Mouse (Mus musculus) kidney, adult 2 months (tissue): ENCODE results near the gene Lrr1. TPM values are rescaled to one million over a fixed set of nuclear protein-coding genes. Genes with fewer than 3 reads are reported as not detected.
A peak's percentile ranks its signal among the peaks of the same experiment; 100 is the strongest.
"Not testable (repeated sequence)": the region's sequence is repeated elsewhere in the genome, so short reads cannot be mapped to it uniquely, and the experiment has no call there.

Experiments used
- DNase-seq: peaks from one replicate; pipeline ENCODE4 v3.0.0; 2021
- H3K27ac ChIP-seq: fragments of 200-500 bp; 2 replicates; pipeline ENCODE4 v1.5.1; 2012; ENCODE audit warnings: low read depth, low read length, control low read depth, inconsistent platforms; ENCODE audit not compliant: insufficient read depth
- H3K27me3 ChIP-seq: fragments of 200-500 bp; replicated peaks from 2 replicates; pipeline ENCODE4 v1.6.1; 2012; ENCODE audit warnings: mild to moderate bottlenecking, moderate library complexity, low read length, inconsistent platforms; ENCODE audit not compliant: control insufficient read depth, insufficient read depth
- H3K36me3 ChIP-seq: fragments of 200-500 bp; 2 replicates; pipeline ENCODE4 v1.6.1; 2012; ENCODE audit warnings: mild to moderate bottlenecking, moderate library complexity, low read length, inconsistent platforms; ENCODE audit not compliant: control insufficient read depth, insufficient read depth
- H3K4me1 ChIP-seq: fragments of 200-500 bp; 2 replicates; pipeline ENCODE4 v1.6.1; 2011; ENCODE audit warnings: low read length; ENCODE audit not compliant: control insufficient read depth, insufficient read depth
- H3K4me3 ChIP-seq: fragments of 200-500 bp; 2 replicates; pipeline ENCODE4 v1.5.1; 2011; ENCODE audit warnings: mild to moderate bottlenecking, low read depth, low read length, control low read depth; ENCODE audit not compliant: insufficient read depth
- CTCF ChIP-seq: fragments of 200-500 bp; conservative IDR thresholded peaks from 2 replicates; pipeline ENCODE4 v1.5.1; 2011; ENCODE audit warnings: low read depth, mild to moderate bottlenecking, control low read depth, low read length, moderate library complexity, mixed read lengths; ENCODE audit not compliant: insufficient read depth, insufficient read length
- POLR2A ChIP-seq: fragments of 200-500 bp; IDR thresholded peaks from one replicate; pipeline ENCODE4 v1.6.1; 2011; ENCODE audit warnings: low read depth, low read length, control low read depth
- WGBS: fragments of 180-500 bp; shearing (Covaris S2); methylation state at CpG from one replicate; pipeline ENCODE4 v1.1.7; 2018; 5-methylcytosine and 5-hydroxymethylcytosine counted together
- polyA plus RNA-seq: library from polyadenylated mRNA; depleted of rRNA; stranded (reverse); fragments of >200 nt; gene quantifications from 2 replicates; pipeline ENCODE4 v1.2.3, GENCODE M21; 2012

The Lrr1 gene
- polyA plus RNA-seq, 1 experiment = not detected

DNA sequence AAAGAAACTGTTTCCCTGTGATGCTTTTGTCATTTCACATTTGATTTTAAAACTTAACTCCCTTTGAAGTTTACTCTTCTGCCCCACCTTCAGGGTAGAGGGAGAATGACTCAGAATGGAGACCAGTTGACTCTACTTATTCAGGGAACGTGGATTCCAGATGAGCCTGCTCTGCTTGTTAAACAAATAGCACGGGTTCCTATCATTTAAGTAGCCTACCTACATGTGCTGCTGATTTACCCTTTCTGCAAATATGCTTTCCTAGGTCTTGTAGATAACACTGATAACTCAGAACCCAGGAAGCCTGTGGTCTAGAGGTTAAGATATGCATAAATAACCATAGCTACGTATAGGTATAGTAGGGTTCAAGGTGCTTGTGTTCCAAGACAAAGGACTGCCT, 3.7 kb upstream of the Lrr1 start:
- H3K36me3 ChIP-seq = no peaks in the 10 kb centered on the region
- no peak for DNase-seq
- TF ChIP-seq POLR2A (no peak), CTCF (no peak)
- H3K27ac ChIP-seq = no peak overlapping the region
- 59% methylated on average over 3 of the region's 3 CpGs for WGBS
- 0 out of 2 replicates have a peak, but pooled peaks cover 2% of the 10 kb centered on the region for H3K4me1 ChIP-seq
- no peak overlapping the region for H3K4me3 ChIP-seq
- H3K27me3 ChIP-seq = no peaks in the 10 kb centered on the region

- not testable (repeated sequence) for H3K27ac ChIP-seq
- WGBS = 79% methylated on average over 8 of the region's 8 CpGs
These were observed 1.6 kb upstream of the Lrr1 start for GRCm38 (mm10) chr12:69166861-69167581.

GRCm38 (mm10) chr12:69167656-69168460, 756 bp upstream of the Lrr1 start:
- DNase-seq = no peak
- no peak overlapping the region for H3K27ac ChIP-seq
- peak overlapping the region; percentile 73 for H3K4me3 ChIP-seq
- H3K4me1 ChIP-seq = 0 out of 2 replicates have a peak, but pooled peaks cover 2% of the 10 kb centered on the region
- H3K27me3 ChIP-seq = no peaks in the 10 kb centered on the region
- no peak for TF ChIP-seq CTCF
- TF ChIP-seq POLR2A = no peak
- 8% methylated on average over 18 of the region's 18 CpGs for WGBS
- H3K36me3 ChIP-seq = no peaks in the 10 kb centered on the region

More at GRCm38 (mm10) chr12:69166861-69167581, 1.6 kb upstream of the Lrr1 start:
- not testable (repeated sequence) for H3K27me3 ChIP-seq, DNase-seq, H3K4me3 ChIP-seq, H3K36me3 ChIP-seq, H3K4me1 ChIP-seq

GRCm38 (mm10) chr12:69171307-69171706, 2.7 kb downstream of the Lrr1 start:
- H3K4me1 ChIP-seq = 0 out of 2 replicates have a peak, but pooled peaks cover 2% of the 10 kb centered on the region
- WGBS = 84% methylated on average over 2 of the region's 2 CpGs
- H3K27me3 ChIP-seq = no peaks in the 10 kb centered on the region
- H3K27ac ChIP-seq = no peak overlapping the region
- no peak overlapping the region for H3K4me3 ChIP-seq
- no peak for TF ChIP-seq CTCF
- no peak for TF ChIP-seq POLR2A
- H3K36me3 ChIP-seq = no peaks in the 10 kb centered on the region
- DNase-seq = no peak

DNA sequence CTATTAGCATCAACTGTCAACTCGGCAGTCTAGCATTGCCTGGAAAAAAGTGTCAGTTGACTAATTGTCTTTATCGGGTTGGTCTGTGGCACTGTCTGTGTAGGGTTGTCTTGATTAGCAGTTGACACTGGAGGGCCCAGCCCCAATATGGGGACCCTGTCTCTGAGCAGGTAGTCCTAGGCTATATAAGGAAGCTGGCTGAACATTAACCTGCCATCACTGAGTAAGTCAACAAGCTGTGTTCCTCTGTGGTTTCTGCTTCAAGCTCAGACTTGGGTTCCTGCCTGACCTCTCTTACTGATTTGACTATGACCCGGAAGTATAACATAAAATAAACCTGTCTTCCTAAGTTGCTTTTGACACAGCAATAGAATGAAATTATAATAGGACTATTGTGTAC, 7.4 kb downstream of the Lrr1 start:
- 95% methylated on average over 3 of the region's 3 CpGs for WGBS
- TF ChIP-seq POLR2A = no peak
- no peak for TF ChIP-seq CTCF
- Histone ChIP-seq H3K27me3 (no peaks in the 10 kb centered on the region), H3K4me1 (no peaks in the 10 kb centered on the region), H3K4me3 (no peak overlapping the region), H3K27ac (no peak overlapping the region), H3K36me3 (no peaks in the 10 kb centered on the region)
- no peak for DNase-seq

DNA sequence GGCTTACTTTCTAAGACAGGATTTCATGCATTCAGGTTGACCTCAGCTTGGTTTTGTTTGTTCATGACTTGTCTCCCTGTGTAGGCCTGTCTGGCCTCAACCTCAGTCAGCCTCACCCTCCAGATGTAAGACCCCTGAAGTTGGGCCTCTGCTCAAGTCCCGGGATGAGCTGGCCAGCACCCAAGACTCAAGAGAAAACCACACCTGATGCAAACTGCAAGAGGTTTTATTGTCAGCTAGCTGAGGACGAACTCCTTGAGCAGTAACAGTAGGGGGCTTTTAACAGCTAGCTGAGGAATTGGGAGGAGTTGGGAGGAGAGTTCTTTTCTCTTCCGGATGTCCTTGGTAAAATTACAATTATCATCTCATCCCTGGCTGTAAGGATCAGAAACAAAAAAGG, 8.9 kb downstream of the Lrr1 start:
- 92% methylated on average over 3 of the region's 3 CpGs for WGBS
- Histone ChIP-seq H3K27me3 (no peaks in the 10 kb centered on the region), H3K27ac (no peak overlapping the region), H3K36me3 (peaks cover 2% of the 10 kb centered on the region; the same call in 1 of the 2 replicates), H3K4me3 (no peak overlapping the region), H3K4me1 (no peaks in the 10 kb centered on the region)
- no peak for DNase-seq
- TF ChIP-seq CTCF (no peak), POLR2A (no peak)

DNA sequence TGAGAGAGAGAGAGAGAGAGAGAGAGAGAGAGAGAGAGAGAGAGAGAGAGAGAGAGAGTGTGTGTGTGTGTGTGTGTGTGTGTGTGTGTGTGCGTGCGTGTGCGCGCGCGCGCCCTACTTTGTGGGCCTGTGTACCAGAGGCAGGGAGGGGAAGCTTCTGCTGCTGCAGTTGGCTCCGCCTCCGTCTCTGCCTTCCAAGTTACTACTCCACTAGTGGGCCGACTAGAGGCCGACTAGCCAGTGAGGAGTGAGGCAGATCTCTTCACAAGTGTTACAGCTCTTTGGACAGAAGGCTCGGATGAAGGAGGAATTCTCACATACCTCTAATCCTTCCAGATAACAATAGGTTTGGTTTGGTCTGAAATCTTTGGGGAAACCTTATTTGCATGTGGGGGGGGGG, 10.8 kb downstream of the Lrr1 start:
- H3K4me3 ChIP-seq = no peak overlapping the region
- H3K36me3 ChIP-seq = peaks cover 2% of the 10 kb centered on the region; the same call in 1 of the 2 replicates
- peak; percentile 33 for DNase-seq
- TF ChIP-seq POLR2A (no peak), CTCF (no peak)
- 74% methylated on average over 12 of the region's 12 CpGs for WGBS
- no peaks in the 10 kb centered on the region for H3K27me3 ChIP-seq
- no peak overlapping the region for H3K27ac ChIP-seq
- no peaks in the 10 kb centered on the region for H3K4me1 ChIP-seq
